Mouse (Mus musculus) midbrain, embryonic 10.5 days (tissue): ENCODE measurements around the gene Clstn3. TPM values are rescaled to one million over a fixed set of nuclear protein-coding genes. Genes with fewer than 3 reads are reported as not detected.
"Not testable (repeated sequence)": the region's sequence is repeated elsewhere in the genome, so short reads cannot be mapped to it uniquely, and the experiment has no call there.

ENCODE experiments used
- DNase-seq: peaks from one replicate; pipeline ENCODE4 v3.0.0-alpha.2; 2017; ENCODE audit warnings: low spot score
- H3K27ac ChIP-seq: fragments of 300-500 bp; sonication (generic); replicated peaks from 2 replicates; pipeline ENCODE4 v1.5.1; 2016; ENCODE audit warnings: mild to moderate bottlenecking
- H3K27me3 ChIP-seq: fragments of 300-500 bp; sonication (generic); 2 replicates; pipeline ENCODE4 v1.6.1; 2016; ENCODE audit warnings: low read depth, mild to moderate bottlenecking; ENCODE audit not compliant: poor library complexity, severe bottlenecking
- H3K36me3 ChIP-seq: fragments of 300-500 bp; sonication (generic); 2 replicates; pipeline ENCODE4 v1.6.1; 2016; ENCODE audit warnings: mild to moderate bottlenecking, moderate library complexity
- H3K4me1 ChIP-seq: fragments of 300-500 bp; sonication (generic); 2 replicates; pipeline ENCODE4 v1.6.1; 2016
- H3K4me3 ChIP-seq: fragments of 300-500 bp; sonication (generic); 2 replicates; pipeline ENCODE4 v1.5.1; 2016; ENCODE audit warnings: mild to moderate bottlenecking, moderate library complexity
- H3K9me3 ChIP-seq: fragments of 300-500 bp; sonication (generic); replicated peaks from 2 replicates; pipeline ENCODE4 v1.6.1; 2016; ENCODE audit warnings: mild to moderate bottlenecking
- WGBS: fragments of 180-500 bp; shearing (Covaris S2); methylation state at CpG from one replicate; pipeline ENCODE4 v1.1.7; 2016; 5-methylcytosine and 5-hydroxymethylcytosine counted together
- polyA plus RNA-seq: library from polyadenylated mRNA; unstranded; fragments of >200 nt; fragmentation: Nextera tagmentation; extraction: Ambion mirVana; gene quantifications from 2 replicates; pipeline ENCODE4 v1.2.1, GENCODE M21; 2016

Gene Clstn3
- polyA plus RNA-seq, 1 experiment from 2014 or later: 8.4 TPM

DNA sequence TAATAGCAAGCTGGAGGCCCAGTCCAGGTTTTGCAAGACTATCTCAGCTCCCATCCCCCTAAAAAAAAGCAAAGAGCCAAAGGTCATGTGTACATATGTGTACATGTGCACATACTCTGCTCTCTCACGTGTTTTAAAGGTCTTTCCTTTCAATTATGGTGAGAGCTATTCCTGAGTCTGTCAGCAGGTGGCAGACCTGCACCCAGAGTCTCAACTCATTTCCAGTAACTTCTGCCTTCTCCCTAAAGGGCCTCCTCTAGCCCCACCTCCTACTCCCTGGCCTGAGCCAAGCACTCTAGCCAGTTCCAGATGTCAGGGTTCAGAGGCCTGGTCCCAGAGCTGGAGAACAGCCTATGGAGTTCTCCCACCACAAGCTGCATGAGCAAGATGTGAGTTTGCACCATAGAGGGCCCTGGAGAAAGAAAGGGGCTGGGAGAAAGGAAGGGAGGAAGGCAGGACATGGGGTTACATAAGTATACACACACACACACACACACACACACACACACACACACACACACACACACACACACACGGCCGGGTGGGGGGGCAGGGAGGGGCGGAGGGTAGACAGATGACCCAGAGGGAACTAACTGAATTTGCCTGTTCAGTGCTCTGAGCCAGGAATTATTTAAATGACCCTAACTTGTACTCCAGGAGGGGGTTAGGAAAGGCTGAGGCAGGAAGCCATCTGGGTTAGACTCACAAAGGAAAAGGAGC lies 28.4 kb upstream of the Clstn3 start, which contains the start of gene C1rl:
Gene C1rl (plus strand): TSS at position 272 of the 720 bp plus-strand sequence.
- H3K4me1 ChIP-seq: no peaks in the 10 kb centered on the region
- no peak within 1 kb of the TSS for H3K4me3 ChIP-seq
- peak; percentile 60 for DNase-seq
- H3K9me3 ChIP-seq: 0 out of 2 replicates have a peak, but pooled peaks cover 6% of the 10 kb centered on the region
- WGBS: 59% methylated on average over 4 of the region's 4 CpGs
- H3K36me3 ChIP-seq: no peaks in the 10 kb centered on the region
- no peaks in the 10 kb centered on the region for H3K27me3 ChIP-seq
- H3K27ac ChIP-seq: peak within 1 kb of the TSS; percentile 29; the same call in 1 of the 2 replicates

DNA sequence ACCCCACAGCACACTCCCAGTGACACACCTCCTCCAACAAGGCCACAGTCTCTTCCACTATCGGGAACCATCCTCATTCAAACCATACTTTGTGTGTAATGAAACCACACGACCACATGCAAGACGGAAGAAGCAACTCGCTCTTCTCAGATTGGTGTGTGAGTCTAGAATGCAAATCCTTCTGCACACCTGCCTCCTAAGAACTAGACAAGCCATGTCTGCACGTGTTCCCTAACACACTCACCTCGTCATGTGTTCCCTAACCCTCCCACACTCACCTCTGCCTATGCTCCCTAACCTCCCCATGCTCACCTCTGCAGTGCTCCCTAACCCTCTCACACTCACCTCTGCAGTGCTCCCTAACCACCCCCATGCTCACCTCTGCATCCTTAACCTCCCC lies 26.8 kb upstream of the Clstn3 start:
- no peak for DNase-seq
- Histone ChIP-seq H3K27me3 (no peaks in the 10 kb centered on the region), H3K4me3 (no peak overlapping the region), H3K36me3 (no peaks in the 10 kb centered on the region), H3K4me1 (no peaks in the 10 kb centered on the region), H3K27ac (no peak overlapping the region), H3K9me3 (0 out of 2 replicates have a peak, but pooled peaks cover 6% of the 10 kb centered on the region)
- WGBS: 81% methylated on average over 6 of the region's 6 CpGs

DNA sequence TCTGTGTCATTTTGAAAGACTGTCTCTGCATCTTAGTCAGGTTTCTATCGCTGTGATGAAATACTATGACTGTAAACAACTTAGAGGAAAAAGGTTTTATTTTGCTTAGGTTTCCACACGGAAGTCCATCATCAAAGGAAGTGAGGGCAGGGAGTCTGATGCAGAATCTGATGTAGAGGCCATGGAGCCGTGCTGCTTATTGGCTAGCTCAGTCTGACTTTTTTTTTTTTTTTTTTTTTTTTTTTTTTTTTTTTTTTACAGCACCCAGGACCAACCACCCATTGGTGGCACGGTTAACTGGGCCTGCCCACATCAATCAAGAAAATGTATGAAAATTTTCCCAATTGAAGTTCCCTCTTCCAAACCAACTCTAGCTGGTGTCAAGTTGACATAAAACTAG lies 24.4 kb upstream of the Clstn3 start:
- Histone ChIP-seq H3K4me3 (no peak overlapping the region), H3K36me3 (no peaks in the 10 kb centered on the region), H3K9me3 (no peaks in the 10 kb centered on the region), H3K27me3 (no peaks in the 10 kb centered on the region), H3K4me1 (peaks cover 4% of the 10 kb centered on the region; the same call in 1 of the 2 replicates), H3K27ac (no peak overlapping the region)
- WGBS: 87% methylated on average over 4 of the region's 4 CpGs
- DNase-seq: no peak

DNA sequence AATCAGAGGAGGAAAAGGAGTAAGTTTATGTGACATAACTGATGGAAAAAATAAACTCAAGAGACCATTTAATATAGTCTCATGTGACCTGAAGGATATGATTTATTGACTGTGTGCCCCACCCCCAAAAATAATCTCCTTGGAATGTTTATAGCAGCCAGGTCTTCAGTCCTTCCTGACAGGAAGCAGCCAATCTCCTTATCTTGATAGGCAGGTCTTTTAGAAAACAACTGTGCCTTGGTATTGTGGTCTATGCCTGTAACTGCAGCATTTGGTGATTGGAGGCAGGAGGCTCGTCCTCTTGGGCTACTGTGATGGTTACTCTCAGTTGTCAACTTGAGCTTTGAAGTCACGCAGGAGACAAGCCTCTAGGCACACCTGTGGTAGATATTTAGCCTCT lies 22.9 kb upstream of the Clstn3 start:
- no peaks in the 10 kb centered on the region for H3K36me3 ChIP-seq
- H3K27ac ChIP-seq: no peak overlapping the region
- H3K4me3 ChIP-seq: no peak overlapping the region
- H3K27me3 ChIP-seq: no peaks in the 10 kb centered on the region
- DNase-seq: no peak
- H3K9me3 ChIP-seq: no peaks in the 10 kb centered on the region
- 67% methylated on average over 2 of the region's 2 CpGs for WGBS
- peaks cover 4% of the 10 kb centered on the region; the same call in 1 of the 2 replicates for H3K4me1 ChIP-seq

DNA sequence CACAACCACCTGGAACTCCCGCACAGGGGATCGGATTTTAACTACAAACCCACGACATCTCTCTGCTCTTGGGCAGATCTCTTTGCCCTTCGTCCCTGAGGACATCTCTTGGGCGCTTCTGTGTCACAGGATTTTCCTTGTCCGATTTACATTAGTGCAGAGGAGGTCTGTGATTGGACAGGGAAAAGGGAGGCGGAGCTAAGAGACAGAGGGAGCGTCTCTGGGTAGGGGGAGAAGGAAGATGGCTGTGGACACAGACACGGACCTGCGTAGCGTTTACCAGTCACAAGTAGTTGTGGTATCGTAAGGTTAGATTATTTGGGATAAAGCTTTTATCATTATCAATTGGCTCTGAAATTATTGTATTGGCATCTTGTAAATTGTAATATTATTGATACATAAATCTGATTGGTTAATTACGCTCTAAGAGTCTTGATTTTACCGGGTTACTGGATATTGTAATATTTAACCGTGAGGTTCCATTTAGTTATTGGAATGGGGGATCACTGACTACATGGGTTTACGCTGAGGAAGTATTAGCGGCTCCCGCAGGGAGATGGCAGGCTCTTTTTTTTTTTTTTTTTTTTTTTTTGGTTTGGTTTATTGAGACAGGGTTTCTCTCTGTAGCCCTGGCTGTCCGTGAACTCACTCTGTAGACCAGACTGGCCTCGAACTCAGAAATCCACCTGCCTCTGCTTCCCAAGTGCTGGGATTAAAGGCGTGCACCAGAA lies 21.0 kb upstream of the Clstn3 start:
- Histone ChIP-seq H3K4me1 (peaks cover 8% of the 10 kb centered on the region; the same call in 1 of the 2 replicates), H3K36me3 (no peaks in the 10 kb centered on the region), H3K9me3 (no peaks in the 10 kb centered on the region), H3K27me3 (no peaks in the 10 kb centered on the region), H3K4me3 (peak overlapping the region; percentile 38), H3K27ac (no peak overlapping the region)
- DNase-seq: peak; percentile 49
- WGBS: 38% methylated on average over 21 of the region's 21 CpGs

DNA sequence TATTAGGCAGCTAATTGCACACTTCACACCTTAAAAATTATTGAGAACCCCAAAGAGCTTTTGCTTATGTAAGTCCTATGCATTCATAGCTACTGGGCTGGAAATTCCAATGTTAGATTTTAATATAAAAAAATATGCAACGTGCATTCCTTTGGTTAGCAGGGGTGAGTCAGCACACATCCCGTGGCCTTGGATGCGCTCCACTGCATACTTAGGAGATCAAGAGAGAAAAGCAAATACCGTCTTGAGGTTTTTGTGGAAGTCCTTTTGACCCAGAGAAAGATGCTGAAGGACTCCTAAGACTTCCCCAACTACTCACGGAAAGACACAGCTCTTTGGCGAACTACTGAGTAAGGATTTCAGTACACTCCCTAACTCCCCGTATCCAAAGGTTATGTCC lies 20.3 kb upstream of the Clstn3 start:
- peak overlapping the region; percentile 38; the same call in 1 of the 2 replicates for H3K4me3 ChIP-seq
- no peak overlapping the region for H3K27ac ChIP-seq
- H3K4me1 ChIP-seq: peaks cover 8% of the 10 kb centered on the region; the same call in 1 of the 2 replicates
- H3K36me3 ChIP-seq: no peaks in the 10 kb centered on the region
- H3K27me3 ChIP-seq: no peaks in the 10 kb centered on the region
- WGBS: 84% methylated on average over 7 of the region's 7 CpGs
- DNase-seq: no peak
- H3K9me3 ChIP-seq: no peaks in the 10 kb centered on the region

DNA sequence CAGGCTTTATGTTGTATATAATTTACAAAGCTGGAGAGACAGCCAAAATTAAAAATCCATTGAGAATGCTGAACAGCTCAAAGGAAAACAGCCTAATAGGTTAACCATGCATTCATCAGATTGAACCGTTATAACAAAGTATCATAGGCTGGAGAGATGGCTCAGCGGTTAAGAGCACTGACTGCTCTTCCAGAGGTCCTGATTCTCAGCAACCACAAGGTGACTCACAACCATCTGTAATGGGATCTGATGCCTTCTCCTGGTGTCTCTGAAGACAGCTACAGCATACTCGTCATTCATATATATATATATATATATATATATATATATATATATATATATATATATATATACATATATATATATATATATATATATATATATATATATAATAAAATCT lies 19.2 kb upstream of the Clstn3 start:
- not testable (repeated sequence) for H3K27me3 ChIP-seq, H3K4me3 ChIP-seq
- WGBS: 93% methylated on average over 3 of the region's 3 CpGs

DNA sequence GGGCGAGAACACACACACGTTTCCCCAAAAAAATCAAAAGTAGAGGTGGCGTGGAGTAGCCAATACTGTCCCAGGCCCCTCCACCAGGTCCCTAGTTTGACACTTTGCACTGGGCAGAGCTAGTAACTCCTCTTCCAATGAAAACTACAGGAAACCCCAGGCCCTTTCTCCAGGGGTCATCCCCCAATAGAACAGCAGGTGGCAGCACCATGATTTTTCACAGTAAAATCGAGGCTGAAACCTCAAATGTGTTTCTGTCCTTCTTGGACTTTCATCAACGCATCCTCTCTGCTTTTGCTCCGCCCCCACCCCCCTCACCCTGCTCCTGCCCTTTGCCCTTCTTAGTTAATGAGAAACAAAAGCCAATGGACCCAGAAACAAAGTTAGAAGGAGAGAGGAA lies 17.0 kb upstream of the Clstn3 start:
- 26% methylated on average over 6 of the region's 6 CpGs for WGBS
- peak; percentile 63 for DNase-seq
- Histone ChIP-seq H3K27me3 (no peaks in the 10 kb centered on the region), H3K9me3 (no peaks in the 10 kb centered on the region), H3K27ac (no peak overlapping the region), H3K36me3 (no peaks in the 10 kb centered on the region), H3K4me1 (peaks cover 8% of the 10 kb centered on the region; the same call in 1 of the 2 replicates), H3K4me3 (no peak overlapping the region)

More for the DNA sequence above, 19.2 kb upstream of the Clstn3 start:
- H3K36me3 ChIP-seq, H3K4me1 ChIP-seq, DNase-seq, H3K9me3 ChIP-seq, H3K27ac ChIP-seq: not testable (repeated sequence)

DNA sequence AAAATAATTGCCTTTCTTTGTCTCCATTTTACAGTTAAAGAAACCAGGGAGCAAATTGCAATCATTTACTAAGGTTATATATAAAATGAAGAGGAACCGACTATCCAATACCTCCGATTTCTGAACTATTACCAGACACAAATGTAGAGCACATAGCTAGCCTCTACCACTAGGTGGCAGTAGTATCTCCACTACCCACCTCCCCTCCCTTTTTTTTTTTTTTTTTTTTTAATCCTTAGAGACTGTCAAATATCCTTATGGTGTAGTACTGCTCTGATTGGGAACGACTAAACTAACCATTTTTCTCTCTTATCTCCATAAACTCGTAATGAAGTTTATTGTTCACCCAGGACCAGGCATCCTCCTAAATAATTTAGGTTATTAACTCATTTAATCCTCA lies 15.7 kb upstream of the Clstn3 start:
- no peaks in the 10 kb centered on the region for H3K9me3 ChIP-seq
- WGBS: 63% methylated on average over 4 of the region's 4 CpGs
- DNase-seq: no peak

DNA sequence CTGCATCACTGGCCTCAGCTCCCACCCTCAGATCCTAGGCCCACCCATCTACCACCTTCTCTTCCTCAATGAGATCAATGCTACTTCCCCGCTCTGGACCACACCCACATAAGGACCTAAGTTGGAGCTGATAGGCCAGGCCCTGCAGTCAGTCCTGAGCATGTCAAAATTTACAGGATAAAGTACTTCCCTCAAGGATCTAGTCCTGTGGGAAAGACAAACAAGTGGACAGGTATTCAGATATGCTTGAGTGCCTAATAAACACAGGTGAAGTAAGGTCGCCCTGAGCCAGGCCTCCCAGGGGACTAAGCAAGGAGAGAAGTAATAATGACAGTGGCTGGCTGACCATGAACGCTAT lies 15.0 kb upstream of the Clstn3 start:
- Histone ChIP-seq H3K4me1 (0 out of 2 replicates have a peak, but pooled peaks cover 4% of the 10 kb centered on the region), H3K27ac (no peak overlapping the region), H3K36me3 (no peaks in the 10 kb centered on the region), H3K4me3 (no peak overlapping the region), H3K9me3 (no peaks in the 10 kb centered on the region), H3K27me3 (no peaks in the 10 kb centered on the region)
- no peak for DNase-seq
- 92% methylated on average over 3 of the region's 3 CpGs for WGBS

More for the DNA sequence above, 15.7 kb upstream of the Clstn3 start:
- H3K4me3 ChIP-seq: no peak overlapping the region
- H3K27me3 ChIP-seq: no peaks in the 10 kb centered on the region
- H3K27ac ChIP-seq: no peak overlapping the region
- no peaks in the 10 kb centered on the region for H3K36me3 ChIP-seq
- peaks cover 6% of the 10 kb centered on the region; the same call in 1 of the 2 replicates for H3K4me1 ChIP-seq

DNA sequence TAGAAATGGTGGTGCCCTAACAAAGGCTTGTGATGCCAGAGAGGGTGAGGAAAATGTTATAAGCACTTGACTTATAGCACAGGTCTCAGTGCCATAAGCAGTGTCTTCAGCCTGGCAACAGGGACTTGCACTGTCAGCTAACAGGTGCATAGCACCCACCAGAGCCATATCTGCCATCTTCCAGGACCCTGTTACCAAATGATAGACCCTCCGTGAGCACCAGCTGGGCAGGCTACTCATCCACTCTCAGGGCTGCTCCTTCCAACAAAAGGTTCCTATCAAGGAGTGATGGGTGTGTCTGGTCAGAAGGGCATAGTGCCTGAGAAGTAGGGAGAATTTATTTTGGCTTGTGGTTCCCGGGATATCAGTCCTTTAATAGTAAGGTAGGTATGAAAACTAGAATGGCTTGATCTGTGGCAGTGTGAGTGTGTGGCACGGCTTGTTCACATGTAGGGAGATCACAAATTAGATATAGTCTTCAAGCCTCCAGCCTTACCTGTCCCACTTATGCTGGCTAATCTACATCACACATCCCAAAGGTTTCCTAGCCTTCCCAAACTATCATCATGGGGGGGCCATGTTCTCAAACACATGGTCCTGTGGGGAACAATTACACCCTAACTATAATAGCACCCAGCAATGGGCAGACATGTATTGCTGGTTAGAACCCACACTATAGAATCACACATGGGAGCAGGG lies 14.4 kb upstream of the Clstn3 start:
- DNase-seq: no peak
- Histone ChIP-seq H3K36me3 (no peaks in the 10 kb centered on the region), H3K27me3 (no peaks in the 10 kb centered on the region), H3K4me1 (0 out of 2 replicates have a peak, but pooled peaks cover 4% of the 10 kb centered on the region), H3K9me3 (no peaks in the 10 kb centered on the region), H3K4me3 (no peak overlapping the region), H3K27ac (no peak overlapping the region)
- WGBS: 84% methylated on average over 3 of the region's 3 CpGs

DNA sequence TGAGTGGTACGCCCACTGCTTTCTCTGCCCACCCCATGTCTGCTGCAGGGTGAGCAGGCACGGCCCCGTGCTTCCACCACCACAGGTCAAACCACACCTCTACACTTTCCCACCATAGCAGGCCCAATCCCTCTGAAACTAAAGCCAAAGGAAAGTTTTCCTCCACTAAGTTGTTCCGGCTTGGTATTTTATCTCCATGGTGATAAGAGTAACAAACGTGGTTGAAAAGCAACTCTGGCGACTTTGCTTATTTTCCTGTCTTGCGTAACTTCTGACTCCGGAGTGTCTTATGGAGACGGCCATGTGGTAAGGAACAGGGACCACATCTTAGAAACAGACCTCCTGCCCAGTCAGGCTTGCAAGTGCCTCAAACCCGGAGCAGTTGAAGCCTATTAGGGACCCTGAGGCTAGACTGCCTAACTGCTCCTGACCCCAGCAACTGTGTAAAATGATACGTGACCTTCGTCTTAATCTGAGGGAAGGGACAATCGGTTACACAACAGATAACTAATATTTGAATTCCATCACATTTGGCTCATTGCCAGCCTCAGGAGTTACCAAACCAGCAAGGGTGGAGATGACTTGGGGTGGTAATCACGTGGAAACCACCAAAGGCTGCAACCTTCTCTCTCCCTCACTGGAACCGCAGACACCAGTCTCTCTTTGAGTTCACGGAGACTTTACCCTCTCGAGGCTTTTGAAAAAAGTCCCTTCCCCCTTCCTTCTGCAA lies 13.5 kb upstream of the Clstn3 start:
- Histone ChIP-seq H3K27ac (no peak overlapping the region), H3K9me3 (no peaks in the 10 kb centered on the region), H3K36me3 (no peaks in the 10 kb centered on the region), H3K27me3 (no peaks in the 10 kb centered on the region), H3K4me1 (0 out of 2 replicates have a peak, but pooled peaks cover 4% of the 10 kb centered on the region), H3K4me3 (no peak overlapping the region)
- no peak for DNase-seq
- 81% methylated on average over 17 of the region's 17 CpGs for WGBS
